Mouse (Mus musculus) embryonic facial prominence, embryonic 13.5 days (tissue): Measurements from ENCODE around the gene Dlx1. TPM values are rescaled to one million over a fixed set of nuclear protein-coding genes. Genes with fewer than 3 reads are reported as not detected.
A peak's percentile ranks its signal among the peaks of the same experiment; 100 is the strongest.

ENCODE experiments used
- ATAC-seq: fragments of 200-750 bp; cut with Nextera tagmentation; 2 replicates; pipeline ENCODE4 v1.8.0; 2017; ENCODE audit warnings: low read depth; ENCODE audit not compliant: insufficient number of reproducible peaks, insufficient read depth, low FRiP score, low TSS enrichment
- H3K27ac ChIP-seq: fragments of 300-500 bp; sonication (generic); 2 replicates; pipeline ENCODE4 v1.5.1; 2015; ENCODE audit warnings: moderate library complexity, mild to moderate bottlenecking, inconsistent platforms
- H3K27me3 ChIP-seq: fragments of 300-500 bp; sonication (generic); 2 replicates; pipeline ENCODE4 v1.6.1; 2015; ENCODE audit warnings: mild to moderate bottlenecking, inconsistent platforms
- H3K36me3 ChIP-seq: fragments of 300-500 bp; sonication (generic); 2 replicates; pipeline ENCODE4 v1.6.1; 2015; ENCODE audit warnings: mild to moderate bottlenecking, inconsistent platforms
- H3K4me1 ChIP-seq: fragments of 300-500 bp; sonication (generic); 2 replicates; pipeline ENCODE4 v1.6.1; 2015; ENCODE audit warnings: inconsistent platforms
- H3K4me2 ChIP-seq: fragments of 300-500 bp; sonication (generic); 2 replicates; pipeline ENCODE4 v1.6.1; 2015; ENCODE audit warnings: moderate library complexity, mild to moderate bottlenecking, inconsistent platforms
- H3K4me3 ChIP-seq: fragments of 300-500 bp; sonication (generic); 2 replicates; pipeline ENCODE4 v1.5.1; 2015; ENCODE audit warnings: mild to moderate bottlenecking, inconsistent platforms
- H3K9ac ChIP-seq: fragments of 300-500 bp; sonication (generic); 2 replicates; pipeline ENCODE4 v1.6.1; 2015; ENCODE audit warnings: mild to moderate bottlenecking, inconsistent platforms
- H3K9me3 ChIP-seq: fragments of 300-500 bp; sonication (generic); 2 replicates; pipeline ENCODE4 v1.6.1; 2016; ENCODE audit warnings: inconsistent platforms
- WGBS: fragments of 180-500 bp; shearing (Covaris S2); methylation state at CpG from one replicate; pipeline ENCODE4 v1.1.7; 2015; ENCODE audit warnings: mixed read lengths; 5-methylcytosine and 5-hydroxymethylcytosine counted together
- polyA plus RNA-seq: library from polyadenylated mRNA; unstranded; fragments of >200 nt; fragmentation: Nextera tagmentation; extraction: Ambion mirVana; gene quantifications from 2 replicates; pipeline ENCODE4 v1.2.1, GENCODE M21; 2015

Dlx1 gene
- polyA plus RNA-seq, 1 experiment from 2014 or later: 15.1 TPM

DNA sequence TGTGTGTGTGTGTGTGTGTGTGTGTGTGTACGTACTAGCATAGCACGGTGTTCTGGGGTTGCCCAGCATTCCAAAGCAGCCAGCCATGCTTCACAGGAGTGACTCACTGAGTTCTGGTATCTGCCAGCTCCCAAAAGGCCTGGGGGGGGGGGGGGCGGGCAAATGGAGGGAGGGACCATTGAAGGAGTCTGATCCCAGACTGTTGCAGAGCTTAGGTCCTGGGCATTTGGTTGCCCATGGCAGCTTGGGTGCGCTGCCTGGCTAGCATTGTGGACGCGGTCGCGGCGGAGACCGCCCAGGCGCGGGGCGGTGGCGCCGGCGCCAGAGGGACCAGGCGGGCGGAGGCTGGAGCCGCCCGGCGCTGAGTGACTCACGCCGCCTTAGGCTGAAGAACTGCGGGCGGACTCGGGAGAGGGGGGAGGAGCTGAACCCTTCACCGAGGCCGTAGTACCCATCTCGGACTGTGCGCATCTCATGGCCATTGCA, 14.9 kb downstream of the Dlx1 start:
- Histone ChIP-seq H3K4me1 (peaks cover 77% of the 10 kb centered on the region), H3K36me3 (no peaks in the 10 kb centered on the region), H3K27ac (peak overlapping the region; percentile 71), H3K4me3 (peak overlapping the region; percentile 58), H3K9ac (peak overlapping the region; percentile 67), H3K4me2 (peak overlapping the region; percentile 97), H3K27me3 (peaks cover 87% of the 10 kb centered on the region), H3K9me3 (no peaks in the 10 kb centered on the region)
- 0 out of 2 replicates have a peak, but pooled peaks have one; percentile 3 for ATAC-seq
- WGBS: under 1% methylated on average over 30 of the region's 30 CpGs

DNA sequence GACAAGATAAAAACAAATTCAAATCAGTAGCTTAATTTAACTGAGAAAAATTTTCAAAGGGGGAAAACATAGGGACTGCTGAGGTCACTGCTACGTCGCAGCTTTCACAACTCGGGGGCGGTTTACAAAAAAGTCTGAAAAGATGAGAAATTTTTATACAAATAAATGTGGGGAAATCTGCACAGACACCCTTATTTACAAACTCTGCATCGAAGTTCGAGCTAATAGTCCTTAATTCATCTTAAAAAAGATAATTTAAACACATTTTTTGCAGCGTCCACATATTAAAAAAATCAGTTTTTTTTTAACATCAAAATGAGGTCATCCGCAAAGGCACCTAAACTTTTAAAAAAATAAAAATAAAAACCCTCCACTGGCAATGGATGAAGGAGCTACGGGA, 15.6 kb downstream of the Dlx1 start:
- Histone ChIP-seq H3K27ac (0 out of 2 replicates have a peak overlapping the region, but pooled peaks have one; percentile 55), H3K4me2 (peak overlapping the region; percentile 97), H3K9me3 (no peaks in the 10 kb centered on the region), H3K36me3 (no peaks in the 10 kb centered on the region), H3K4me1 (peaks cover 73% of the 10 kb centered on the region), H3K4me3 (peak overlapping the region; percentile 58), H3K9ac (peak overlapping the region; percentile 79), H3K27me3 (peaks cover 87% of the 10 kb centered on the region)
- 5% methylated on average over 9 of the region's 9 CpGs for WGBS
- ATAC-seq: no peak

DNA sequence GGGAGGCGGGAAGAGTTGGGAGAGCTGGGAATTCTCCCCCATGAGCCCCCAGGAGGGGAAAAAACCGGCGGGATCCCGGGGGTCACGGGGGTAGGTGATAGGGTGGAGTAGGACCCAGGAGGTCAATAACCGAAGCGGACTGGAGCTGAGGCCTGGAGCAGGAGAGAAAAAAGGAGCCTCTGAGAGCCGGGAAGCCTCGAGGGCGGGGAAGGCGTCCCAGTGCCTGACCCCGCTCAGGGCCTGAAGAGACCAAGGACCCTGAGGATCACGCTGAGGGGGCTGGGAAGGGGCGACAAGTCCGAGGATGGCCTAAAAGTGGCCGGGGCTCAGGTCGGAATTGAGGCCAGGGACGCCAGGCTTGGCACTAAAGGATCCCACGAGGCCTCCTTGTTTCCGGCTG, 16.0 kb downstream of the Dlx1 start:
- Histone ChIP-seq H3K9ac (peak overlapping the region; percentile 79), H3K36me3 (no peaks in the 10 kb centered on the region), H3K4me3 (peak overlapping the region; percentile 58), H3K9me3 (no peaks in the 10 kb centered on the region), H3K27me3 (peaks cover 87% of the 10 kb centered on the region), H3K27ac (peak overlapping the region; percentile 55; the same call in 1 of the 2 replicates), H3K4me2 (peak overlapping the region; percentile 97), H3K4me1 (peaks cover 69% of the 10 kb centered on the region)
- ATAC-seq: no peak
- WGBS: 4% methylated on average over 20 of the region's 20 CpGs

DNA sequence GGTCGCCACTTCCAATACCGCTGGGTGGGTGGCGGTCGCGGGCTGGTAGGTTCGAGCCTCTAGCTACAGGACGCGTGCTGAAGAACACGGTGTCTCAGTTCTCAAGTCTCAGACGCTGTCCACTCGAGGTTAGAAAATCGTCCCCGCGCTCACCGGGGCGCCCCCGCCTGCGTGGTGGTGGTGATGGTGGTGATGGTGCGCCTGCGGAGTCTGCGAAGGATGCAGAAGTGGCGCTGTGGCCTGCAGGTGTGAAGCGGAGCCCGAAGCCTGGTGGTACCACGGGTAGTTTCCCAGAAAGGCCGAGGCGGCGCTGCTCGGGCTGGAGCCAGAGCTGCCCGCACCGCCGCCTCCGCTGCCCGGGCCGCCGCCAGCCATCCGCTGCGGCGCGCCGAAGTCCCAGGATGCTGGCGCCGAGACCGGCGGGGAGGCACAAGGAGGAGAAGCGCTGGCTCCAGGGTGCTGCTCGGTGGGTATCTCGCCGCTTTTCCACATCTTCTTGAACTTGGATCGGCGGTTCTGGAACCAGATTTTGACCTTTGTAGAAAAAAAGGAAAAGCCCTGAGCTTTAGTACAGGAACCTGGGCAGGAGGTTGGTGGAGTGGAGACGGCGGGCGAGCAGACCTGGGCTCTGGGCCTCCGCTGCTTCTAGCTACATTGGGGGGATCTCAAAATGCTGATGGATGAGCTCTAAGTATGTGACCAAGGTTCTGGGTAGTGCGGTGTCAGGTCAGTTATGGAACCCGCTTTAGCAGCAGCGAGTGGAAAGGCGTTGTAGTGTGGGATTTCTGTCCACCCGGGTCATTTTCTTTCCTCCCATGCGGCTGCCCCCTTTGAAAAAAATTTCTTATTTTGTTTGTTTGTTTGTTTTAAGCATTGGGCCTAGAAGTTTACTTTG, 16.7 kb downstream of the Dlx1 start:
- Histone ChIP-seq H3K4me1 (peaks cover 62% of the 10 kb centered on the region), H3K27ac (peak overlapping the region; percentile 55; the same call in 1 of the 2 replicates)
- 1% methylated on average over 61 of the region's 61 CpGs for WGBS

DNA sequence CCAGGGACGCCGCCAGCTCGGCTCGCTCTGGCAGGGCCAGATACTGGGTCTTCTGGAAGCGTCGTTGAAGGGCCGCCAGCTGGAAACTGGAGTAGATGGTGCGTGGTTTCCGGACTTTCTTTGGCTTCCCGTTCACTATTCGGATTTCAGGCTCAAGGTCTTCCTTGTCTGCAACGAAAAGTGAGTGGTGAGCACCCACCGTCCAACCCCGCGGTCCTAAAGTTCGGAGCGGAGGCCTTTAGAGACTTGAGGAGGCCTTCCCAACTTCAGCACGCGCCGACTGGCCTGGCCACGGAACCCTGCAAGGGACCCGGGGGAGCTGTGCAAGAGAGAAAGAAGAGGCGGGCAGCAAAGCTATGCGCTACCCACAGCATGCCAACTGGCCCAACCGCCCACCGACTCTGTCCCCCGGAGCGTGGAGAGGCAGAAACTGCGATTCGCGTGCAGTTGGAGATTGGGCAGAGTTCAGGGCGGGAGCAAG, 17.5 kb downstream of the Dlx1 start:
- peaks cover 88% of the 10 kb centered on the region for H3K27me3 ChIP-seq
- ATAC-seq: no peak
- H3K9ac ChIP-seq: peak overlapping the region; percentile 79
- peak overlapping the region; percentile 58 for H3K4me3 ChIP-seq
- H3K4me1 ChIP-seq: peaks cover 56% of the 10 kb centered on the region
- no peaks in the 10 kb centered on the region for H3K36me3 ChIP-seq
- H3K27ac ChIP-seq: peak overlapping the region; percentile 86
- WGBS: under 1% methylated on average over 32 of the region's 32 CpGs
- no peaks in the 10 kb centered on the region for H3K9me3 ChIP-seq
- H3K4me2 ChIP-seq: peak overlapping the region; percentile 97

More for the DNA sequence above, 16.7 kb downstream of the Dlx1 start:
- ATAC-seq: no peak
- Histone ChIP-seq H3K4me3 (peak overlapping the region; percentile 58), H3K27me3 (peaks cover 87% of the 10 kb centered on the region), H3K9me3 (no peaks in the 10 kb centered on the region), H3K36me3 (no peaks in the 10 kb centered on the region), H3K9ac (peak overlapping the region; percentile 79), H3K4me2 (peak overlapping the region; percentile 97)

DNA sequence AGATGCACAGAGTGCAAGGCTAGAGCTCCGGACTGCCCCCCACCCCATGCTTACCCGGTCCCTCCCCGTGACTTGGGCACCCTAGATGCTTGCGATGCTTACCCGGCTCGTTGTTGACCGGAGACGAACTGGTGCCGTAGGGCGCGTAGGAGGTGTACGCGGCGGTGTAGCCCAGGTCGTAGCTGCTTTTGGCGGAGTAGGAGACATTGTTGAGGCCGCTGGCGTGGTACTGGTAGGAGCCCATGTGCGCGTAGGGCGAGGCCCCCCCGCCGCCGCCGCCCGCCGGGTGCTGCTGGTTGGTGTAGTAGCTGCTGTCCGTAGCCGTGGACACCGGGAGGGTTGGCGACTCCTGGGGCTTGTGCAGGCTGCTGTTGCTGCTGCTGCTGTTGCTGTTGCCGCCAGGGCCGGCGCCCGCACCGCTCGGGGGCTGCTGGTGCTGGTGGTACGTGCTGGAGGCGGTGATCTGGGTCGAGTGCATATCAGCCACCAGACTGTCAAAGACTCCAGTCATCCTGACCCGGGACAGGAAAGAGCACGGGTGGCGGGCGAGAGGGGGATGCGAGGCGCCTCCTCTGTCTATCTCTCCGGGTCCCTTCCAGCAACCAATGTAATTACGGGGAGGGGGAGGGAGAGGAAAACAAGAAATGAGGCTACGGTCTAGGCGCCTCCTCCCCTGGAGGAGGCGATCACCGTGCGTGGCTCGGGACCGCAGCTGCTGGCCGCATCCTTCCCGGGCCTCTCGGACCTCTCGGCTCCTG, 18.1 kb downstream of the Dlx1 start:
- H3K27me3 ChIP-seq: peaks cover 87% of the 10 kb centered on the region
- no peaks in the 10 kb centered on the region for H3K36me3 ChIP-seq
- peaks cover 50% of the 10 kb centered on the region for H3K4me1 ChIP-seq
- H3K4me3 ChIP-seq: peak overlapping the region; percentile 58
- peak overlapping the region; percentile 79 for H3K9ac ChIP-seq
- under 1% methylated on average over 59 of the region's 59 CpGs for WGBS
- peak overlapping the region; percentile 86 for H3K27ac ChIP-seq
- ATAC-seq: peak; percentile 43
- peak overlapping the region; percentile 97 for H3K4me2 ChIP-seq
- no peaks in the 10 kb centered on the region for H3K9me3 ChIP-seq

DNA sequence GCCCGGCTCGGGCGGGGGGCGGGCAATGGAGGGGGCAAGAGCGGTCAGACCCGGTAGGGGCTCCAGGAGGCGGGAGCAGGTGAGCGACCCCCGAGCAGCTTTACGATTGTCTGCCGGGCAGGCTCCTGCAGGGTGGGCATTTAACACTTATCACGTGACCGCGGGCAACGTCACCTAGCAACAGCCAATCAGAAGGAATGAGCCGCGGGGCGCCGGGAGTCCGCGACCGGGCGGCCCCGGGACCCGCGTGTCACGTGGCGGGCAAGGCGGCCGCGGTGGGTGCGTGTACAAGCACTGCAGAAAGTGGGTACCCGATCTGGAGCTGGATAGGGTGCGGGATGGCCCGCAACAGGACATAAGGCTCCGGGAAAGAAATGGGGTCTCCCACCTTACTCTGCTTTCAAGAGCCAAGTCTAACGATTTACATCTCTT, 18.7 kb downstream of the Dlx1 start, which contains the start of gene Dlx2:
Gene Dlx2 (minus strand): TSS at position 115 of the 432 bp plus-strand sequence.
- Histone ChIP-seq H3K9me3 (no peaks in the 10 kb centered on the region), H3K4me1 (peaks cover 50% of the 10 kb centered on the region), H3K9ac (peak within 1 kb of the TSS; percentile 79), H3K4me2 (peak within 1 kb of the TSS; percentile 97), H3K4me3 (peak within 1 kb of the TSS; percentile 58), H3K27me3 (peaks cover 87% of the 10 kb centered on the region), H3K36me3 (no peaks in the 10 kb centered on the region), H3K27ac (peak within 1 kb of the TSS; percentile 86)
- WGBS: under 1% methylated on average over 37 of the region's 37 CpGs
- peak; percentile 34; the same call in 1 of the 2 replicates for ATAC-seq

DNA sequence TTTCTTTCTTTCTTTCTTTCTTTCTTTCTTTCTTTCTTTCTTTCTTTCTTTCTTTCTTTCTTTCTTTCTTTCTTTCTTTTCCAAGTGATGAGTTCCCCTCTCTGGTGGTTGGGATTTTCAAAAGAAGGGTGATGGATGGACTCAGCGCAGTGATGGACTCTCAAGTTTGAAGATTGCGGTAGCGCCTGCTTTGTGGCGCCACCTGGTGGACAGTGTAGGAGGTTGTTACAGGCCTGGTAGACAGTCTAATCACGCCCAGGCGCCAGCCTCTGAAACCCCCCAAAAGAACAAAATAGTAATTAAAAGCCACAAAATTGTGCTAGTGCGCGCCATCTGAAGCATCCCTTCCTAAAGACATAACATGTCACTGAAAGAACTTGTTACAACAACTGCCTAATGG, 19.9 kb downstream of the Dlx1 start:
- no peak overlapping the region for H3K4me3 ChIP-seq
- peaks cover 87% of the 10 kb centered on the region for H3K27me3 ChIP-seq
- H3K36me3 ChIP-seq: no peaks in the 10 kb centered on the region
- H3K4me1 ChIP-seq: peaks cover 41% of the 10 kb centered on the region
- no peak overlapping the region for H3K27ac ChIP-seq
- no peaks in the 10 kb centered on the region for H3K9me3 ChIP-seq
- no peak for ATAC-seq
- no peak overlapping the region for H3K4me2 ChIP-seq
- WGBS: 1% methylated on average over 8 of the region's 8 CpGs
- H3K9ac ChIP-seq: no peak overlapping the region

DNA sequence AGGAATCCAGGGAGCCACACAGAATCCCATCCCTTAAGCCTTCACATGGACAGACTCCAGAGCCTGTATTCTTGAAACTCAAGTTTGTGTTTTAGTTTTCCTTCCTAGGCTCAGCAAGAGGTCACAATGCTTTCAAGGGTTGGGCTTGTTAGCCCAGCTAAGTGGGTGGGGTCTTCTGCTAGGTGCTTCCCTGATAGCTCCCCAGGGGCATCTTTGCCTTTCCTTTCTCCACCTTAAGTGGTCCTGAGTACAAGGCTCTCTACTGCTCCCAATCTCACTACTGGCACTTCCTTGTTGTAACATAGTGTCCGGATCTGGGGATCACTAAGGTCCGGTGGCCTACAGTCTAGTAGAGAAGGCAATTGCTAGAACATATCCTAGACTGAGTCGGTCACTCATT, 22.4 kb downstream of the Dlx1 start:
- Histone ChIP-seq H3K9ac (no peak overlapping the region), H3K9me3 (no peaks in the 10 kb centered on the region), H3K36me3 (no peaks in the 10 kb centered on the region), H3K4me3 (no peak overlapping the region), H3K4me1 (peaks cover 23% of the 10 kb centered on the region), H3K27ac (no peak overlapping the region), H3K27me3 (peaks cover 81% of the 10 kb centered on the region), H3K4me2 (no peak overlapping the region)
- no peak for ATAC-seq
- 41% methylated on average over 3 of the region's 3 CpGs for WGBS

DNA sequence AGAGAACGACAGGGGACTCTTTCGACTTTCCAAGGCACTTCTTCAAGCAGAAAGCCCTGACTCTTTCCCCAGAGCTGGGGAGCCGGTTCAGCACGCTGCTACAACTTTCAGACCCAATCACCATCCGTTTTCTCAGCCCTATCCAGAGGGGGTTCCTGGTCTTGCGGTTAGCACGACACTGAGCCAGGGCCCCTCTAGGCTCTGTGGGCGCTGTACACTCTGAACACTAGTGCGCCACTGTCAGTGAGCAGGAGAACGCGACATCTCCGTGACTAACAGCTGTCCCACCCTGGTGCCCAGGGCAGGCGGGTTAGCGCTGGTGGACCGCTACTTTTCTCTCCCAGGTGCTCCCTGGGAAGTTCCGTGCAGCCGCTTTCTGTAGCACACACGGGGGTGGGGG, 23.8 kb downstream of the Dlx1 start:
- Histone ChIP-seq H3K27ac (no peak overlapping the region), H3K4me3 (peak overlapping the region; percentile 22), H3K4me1 (peaks cover 11% of the 10 kb centered on the region; the same call in 1 of the 2 replicates), H3K4me2 (peak overlapping the region; percentile 45), H3K9me3 (no peaks in the 10 kb centered on the region), H3K9ac (no peak overlapping the region), H3K36me3 (no peaks in the 10 kb centered on the region), H3K27me3 (peaks cover 68% of the 10 kb centered on the region)
- ATAC-seq: no peak
- WGBS: under 1% methylated on average over 18 of the region's 18 CpGs

DNA sequence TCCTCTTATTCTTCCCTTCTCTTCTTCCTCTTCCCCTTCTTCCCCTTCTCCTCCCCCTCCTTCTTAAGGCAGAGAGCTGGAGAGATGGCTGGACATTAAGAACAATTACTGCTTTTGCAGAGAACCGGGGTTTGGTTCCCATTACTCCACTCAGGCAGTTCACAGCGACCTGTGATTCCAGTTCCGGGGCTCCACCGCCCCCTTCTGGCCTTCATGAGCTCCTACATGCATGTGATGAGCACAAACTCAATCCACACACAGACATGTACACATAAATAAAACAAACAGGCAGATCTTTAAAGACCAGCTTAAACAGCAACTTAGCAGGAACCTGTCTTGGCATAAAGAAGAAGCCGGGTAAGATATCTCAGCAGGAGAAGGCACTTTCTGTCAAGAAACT, 28.2 kb downstream of the Dlx1 start:
- H3K4me1 ChIP-seq: peaks cover 7% of the 10 kb centered on the region; the same call in 1 of the 2 replicates
- no peak overlapping the region for H3K9ac ChIP-seq
- no peak for ATAC-seq
- no peaks in the 10 kb centered on the region; the same call in 1 of the 2 replicates for H3K36me3 ChIP-seq
- no peaks in the 10 kb centered on the region for H3K9me3 ChIP-seq
- H3K27ac ChIP-seq: no peak overlapping the region
- no peak overlapping the region for H3K4me2 ChIP-seq
- 64% methylated on average over 5 of the region's 5 CpGs for WGBS
- no peak overlapping the region for H3K4me3 ChIP-seq
- H3K27me3 ChIP-seq: peaks cover 31% of the 10 kb centered on the region
